Mouse (Mus musculus) spleen, adult 18-20 months (tissue): ENCODE measurements around the gene Olfr1051.
"Not testable (repeated sequence)": the region's sequence is repeated elsewhere in the genome, so short reads cannot be mapped to it uniquely, and the experiment has no call there.

Experiments used
- DNase-seq, 2 experiments: peaks; one replicate each; pipeline ENCODE4 v3.0.0; 2022; ENCODE audit warnings: mixed read lengths in 2 of 2

Olfr1051 gene

GRCm38 (mm10) chr2:86278988-86279387, at the start of gene Olfr1051:
TSS of gene Olfr1051 (minus strand) at chr2:86279088.
- DNase-seq, result not testable (repeated sequence)

- DNase-seq, result no peak
Observed at GRCm38 (mm10) chr2:86315184-86315583, 36.3 kb upstream of the Olfr1051 start, which contains the start of gene Olfr1053. TSS of gene Olfr1053 (minus strand) at chr2:86315284.

GRCm38 (mm10) chr2:86292155-86292554, 13.3 kb upstream of the Olfr1051 start, which contains the start of gene Olfr1052:
TSS of gene Olfr1052 (plus strand) at chr2:86292455.
- no peak for DNase-seq

DNA sequence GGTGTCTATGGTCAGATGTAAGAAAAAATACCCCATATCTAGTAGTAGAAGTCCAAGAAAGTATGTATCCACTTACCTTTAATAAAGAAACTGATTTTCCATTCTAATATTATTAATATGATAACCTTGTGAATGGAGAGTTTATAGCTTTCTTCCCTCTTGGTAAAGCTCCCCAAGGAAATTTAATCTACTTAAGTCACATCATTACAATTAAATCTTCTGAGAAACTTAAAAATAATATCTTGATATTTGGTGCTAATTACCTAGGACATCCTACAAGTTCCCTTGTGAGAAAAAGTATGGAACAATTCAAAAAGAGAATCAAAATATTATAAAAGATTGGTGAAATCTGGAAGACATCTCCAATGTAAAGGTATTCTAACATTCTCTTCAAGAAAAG, 20.7 kb downstream of the Olfr1051 start, which contains the start of gene Olfr1049:
TSS of gene Olfr1049 (minus strand) at position 101 of the 400 bp plus-strand sequence.
- DNase-seq, result not testable (repeated sequence)

DNA sequence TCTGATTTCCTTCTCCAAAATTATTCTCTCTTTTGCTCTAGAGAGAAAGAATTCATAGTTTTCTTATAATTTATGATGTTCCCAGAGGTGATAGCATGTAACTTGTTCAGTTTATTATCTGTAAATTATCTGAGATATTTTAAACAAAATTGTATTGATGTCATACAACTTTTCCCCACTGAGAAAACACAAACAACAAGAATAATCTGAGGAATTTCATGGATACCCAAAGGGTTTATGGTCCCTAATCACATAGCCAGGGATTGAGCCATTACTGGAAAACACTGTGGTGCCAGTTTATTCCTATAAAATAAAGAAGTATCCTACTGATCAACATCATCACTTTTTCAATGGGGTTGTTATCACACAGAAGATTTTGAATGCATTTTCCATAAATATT, 38.7 kb downstream of the Olfr1051 start, which contains the start of gene Olfr1048:
TSS of gene Olfr1048 (minus strand) at position 101 of the 400 bp plus-strand sequence.
- DNase-seq, result no peak

GRCm38 (mm10) chr2:86231301-86231700, 47.6 kb downstream of the Olfr1051 start, which contains the start of gene Olfr1047:
TSS of gene Olfr1047 (minus strand) at chr2:86231401.
- DNase-seq, result no peak
